Mouse (Mus musculus) olfactory bulb, adult 2 months (tissue): ENCODE data around the gene Vrk1.

Experiments used
- CTCF ChIP-seq: fragments of 200-500 bp; IDR thresholded peaks from 2 replicates; pipeline ENCODE4 v1.5.1; 2012; ENCODE audit warnings: low read depth, mild to moderate bottlenecking, low read length, moderate library complexity; ENCODE audit not compliant: insufficient read depth
- POLR2A ChIP-seq: fragments of 200-500 bp; IDR thresholded peaks from 2 replicates; pipeline ENCODE4 v1.6.1; 2012; ENCODE audit warnings: mild to moderate bottlenecking, low read depth, low read length, moderate library complexity; ENCODE audit not compliant: insufficient read depth

DNA sequence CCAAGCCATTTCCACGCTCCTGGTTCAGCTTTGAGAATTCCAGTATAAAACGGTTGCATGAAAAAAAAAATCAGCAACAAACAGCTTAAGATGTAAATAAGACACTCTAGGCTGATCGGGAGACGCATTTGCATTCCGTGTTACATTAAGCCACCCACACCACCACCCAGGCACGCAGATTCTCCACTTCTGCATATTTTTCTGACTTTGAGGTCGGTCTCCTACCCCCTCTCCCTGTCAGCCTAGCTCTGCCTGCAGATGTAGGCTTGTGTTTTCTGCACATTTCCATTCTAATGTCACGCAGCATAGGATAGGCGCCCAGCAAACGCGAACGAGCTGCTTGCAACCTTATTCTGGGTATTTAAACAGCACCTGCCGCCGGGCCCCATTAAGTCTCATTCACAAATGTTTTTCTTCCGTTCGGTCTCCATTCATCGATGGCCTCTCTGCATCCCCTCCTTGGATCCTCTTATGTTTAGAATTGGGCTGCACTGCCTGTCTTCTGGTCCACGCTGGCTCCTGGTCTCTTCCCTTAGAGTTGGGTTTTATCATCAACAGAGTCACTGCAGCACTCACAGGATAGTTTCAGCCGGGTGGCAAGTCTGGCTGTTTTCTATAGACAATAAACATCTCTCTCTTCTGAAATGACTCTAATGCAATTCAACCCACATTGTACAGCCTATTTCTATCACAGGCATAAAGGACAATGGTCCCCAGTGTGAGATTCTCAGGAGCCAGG, 49.3 kb upstream of the Vrk1 start:
- no peak for TF ChIP-seq POLR2A
- TF ChIP-seq CTCF, result no peak
